Mouse (Mus musculus) right cerebral cortex, postnatal 4 days (tissue): ENCODE measurements around the gene Smyd4.

Experiments
- DNase-seq: peaks from one replicate; pipeline ENCODE4 v3.0.0-alpha.2; 2022

Smyd4 gene

DNA sequence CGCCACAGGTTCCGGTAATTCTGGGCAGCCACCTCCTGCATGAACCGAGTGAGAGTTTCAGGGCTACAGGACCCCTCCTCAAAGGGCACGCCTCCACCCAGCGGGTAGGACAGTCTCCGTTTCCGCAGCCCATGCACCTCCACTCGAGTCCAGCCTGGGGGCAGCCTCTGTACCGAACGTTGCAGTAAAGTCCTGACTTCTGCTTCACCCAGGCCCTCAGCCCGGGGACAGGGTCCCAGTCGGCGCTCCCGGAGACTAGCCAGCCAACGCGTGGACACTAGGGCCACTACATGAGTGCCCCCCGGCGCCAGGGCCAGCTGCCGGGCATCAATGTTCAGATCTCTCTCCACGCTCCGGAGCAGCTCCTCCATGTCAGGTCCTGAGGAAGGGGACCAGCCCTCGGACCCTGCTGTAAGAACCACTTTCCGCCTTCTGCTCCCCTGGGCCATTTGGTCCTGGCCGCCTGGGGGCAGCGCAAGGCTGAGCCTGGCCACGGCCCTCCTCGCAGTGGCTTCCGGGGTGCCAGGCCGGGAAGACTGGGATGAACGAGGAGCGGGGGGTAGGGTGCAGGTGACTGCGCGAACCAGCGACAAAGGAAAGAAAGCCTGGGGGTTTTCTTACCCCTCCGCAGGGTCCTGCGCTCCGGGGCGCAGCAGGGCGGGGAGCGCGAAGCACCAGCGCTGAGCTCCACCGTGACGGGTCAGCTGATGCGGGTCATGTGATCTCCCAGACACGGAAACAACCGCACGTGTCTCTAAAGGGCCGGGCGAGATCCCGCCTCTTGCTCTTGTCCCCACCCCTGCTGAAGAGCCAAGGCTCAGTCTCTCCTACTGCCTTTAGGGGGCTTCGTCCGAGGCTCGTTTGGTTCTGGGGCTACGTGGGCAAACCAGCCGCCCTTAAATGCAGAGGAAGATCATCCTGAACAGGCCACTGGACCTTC lies 106.0 kb downstream of the Smyd4 start, which contains the start of gene Wdr81:
Gene Wdr81 (minus strand): TSS at position 727 of the 940 bp plus-strand sequence.
- DNase-seq: peak; percentile 78
